Mouse (Mus musculus) heart, adult 2 months (tissue): ENCODE measurements around the gene Iqschfp. TPM values are rescaled to one million over a fixed set of nuclear protein-coding genes. Genes with fewer than 3 reads are reported as not detected.

Experiments used
- DNase-seq, 2 experiments: peaks; one replicate each; pipeline ENCODE4 v3.0.0; 2021
- H3K27ac ChIP-seq: fragments of 200-600 bp; 2 replicates; pipeline ENCODE4 v1.8.1; 2022
- H3K27me3 ChIP-seq: fragments of 200-500 bp; 2 replicates; pipeline ENCODE4 v1.6.1; 2012; ENCODE audit warnings: mild to moderate bottlenecking, low read length, inconsistent platforms, mixed read lengths; ENCODE audit not compliant: control insufficient read depth, insufficient read depth
- H3K36me3 ChIP-seq: fragments of 200-500 bp; 2 replicates; pipeline ENCODE4 v1.6.1; 2012; ENCODE audit warnings: low read length, inconsistent platforms; ENCODE audit not compliant: control insufficient read depth, insufficient read depth
- H3K4me1 ChIP-seq: fragments of 200-500 bp; 2 replicates; pipeline ENCODE4 v1.6.1; 2011; ENCODE audit warnings: low read length; ENCODE audit not compliant: control insufficient read depth, insufficient read depth
- H3K4me3 ChIP-seq: fragments of 200-600 bp; 2 replicates; pipeline ENCODE4 v1.8.1; 2022
- H3K79me2 ChIP-seq: fragments of 200-500 bp; replicated peaks from 2 replicates; pipeline ENCODE4 v1.6.1; 2012; ENCODE audit warnings: mild to moderate bottlenecking, inconsistent platforms, low read length, moderate library complexity, mixed read lengths; ENCODE audit not compliant: control insufficient read depth, insufficient read depth
- H3K9ac ChIP-seq: fragments of 200-500 bp; 2 replicates; pipeline ENCODE4 v1.6.1; 2012; ENCODE audit warnings: low read depth, mild to moderate bottlenecking, control low read depth, inconsistent platforms, low read length, mixed read lengths
- CTCF ChIP-seq: fragments of 200-600 bp; IDR thresholded peaks from 2 replicates; pipeline ENCODE4 v1.8.1; 2022; ENCODE audit warnings: antibody characterized with exemption, mild to moderate bottlenecking, moderate library complexity
- EP300 ChIP-seq: fragments of 200-500 bp; IDR thresholded peaks from 2 replicates; pipeline ENCODE4 v1.6.1; 2011; ENCODE audit warnings: low read depth, low read length, control low read depth; ENCODE audit not compliant: insufficient read depth
- POLR2A ChIP-seq: fragments of 200-500 bp; IDR thresholded peaks from 2 replicates; pipeline ENCODE4 v1.6.1; 2011; ENCODE audit warnings: mild to moderate bottlenecking, low read depth, low read length, control low read depth; ENCODE audit not compliant: insufficient read depth
- WGBS: fragments of 180-500 bp; shearing (Covaris S2); methylation state at CpG from one replicate; pipeline ENCODE4 v1.1.7; 2018; 5-methylcytosine and 5-hydroxymethylcytosine counted together
- intact Hi-C: fragments of 180-260 bp; cut with DNase I; formaldehyde crosslinking; loops from one replicate; pipeline ENCODE4 v1.15.1; 2025
- polyA plus RNA-seq: library from polyadenylated mRNA; depleted of rRNA; stranded (reverse); fragments of >200 nt; gene quantifications from 2 replicates; pipeline ENCODE4 v1.2.3, GENCODE M21; 2012
- total RNA-seq, 2 experiments: library from RNA; stranded (reverse); gene quantifications; 2 replicates each; pipeline ENCODE4 v1.2.3; 2021

Gene Iqschfp
- total and polyA plus RNA-seq, 3 experiments: not detected

GRCm38 (mm10) chr3:68466643-68467042 is 574.6 kb downstream of the Iqschfp start:
- H3K27ac ChIP-seq: no peak overlapping the region
- 0 out of 2 replicates have a peak, but pooled peaks cover 1% of the 10 kb centered on the region for H3K79me2 ChIP-seq
- no peaks in the 10 kb centered on the region for H3K27me3 ChIP-seq
- H3K4me1 ChIP-seq: peaks cover 1% of the 10 kb centered on the region
- H3K36me3 ChIP-seq: peaks cover 2% of the 10 kb centered on the region; the same call in 1 of the 2 replicates
- intact Hi-C loops: no loop called here
- TF ChIP-seq CTCF (no peak), POLR2A (no peak), EP300 (no peak)
- DNase-seq: no peak
- WGBS: 42% methylated on average over 5 of the region's 5 CpGs
- no peak overlapping the region for H3K9ac ChIP-seq
- no peak overlapping the region for H3K4me3 ChIP-seq

GRCm38 (mm10) chr3:68467941-68468687 is 576.1 kb downstream of the Iqschfp start:
- TF ChIP-seq CTCF: no peak
- no peak for TF ChIP-seq POLR2A
- TF ChIP-seq EP300: no peak
- intact Hi-C loops: loop anchor here (2.0 kb wide), 1 partner anchor 25 kb away; no protein-coding TSS in a partner anchor
- H3K4me3 ChIP-seq: peak overlapping the region; percentile 56
- H3K9ac ChIP-seq: peak overlapping the region; percentile 5
- 0 out of 2 replicates have a peak, but pooled peaks cover 1% of the 10 kb centered on the region for H3K79me2 ChIP-seq
- WGBS: 3% methylated on average over 10 of the region's 10 CpGs
- H3K27ac ChIP-seq: peak overlapping the region; percentile 54
- peaks cover 1% of the 10 kb centered on the region for H3K4me1 ChIP-seq
- H3K27me3 ChIP-seq: no peaks in the 10 kb centered on the region
- peak; percentile 47 to 49 for DNase-seq
- H3K36me3 ChIP-seq: peaks cover 2% of the 10 kb centered on the region; the same call in 1 of the 2 replicates

- H3K36me3 ChIP-seq: peaks cover 2% of the 10 kb centered on the region; the same call in 1 of the 2 replicates
- H3K4me1 ChIP-seq: peaks cover 1% of the 10 kb centered on the region
- H3K9ac ChIP-seq: no peak overlapping the region
- DNase-seq: no peak
- no peak for TF ChIP-seq POLR2A
- 0 out of 2 replicates have a peak, but pooled peaks have one; percentile 24 for TF ChIP-seq EP300
- TF ChIP-seq CTCF: peak; percentile 65
- H3K27ac ChIP-seq: no peak overlapping the region
- H3K79me2 ChIP-seq: 0 out of 2 replicates have a peak, but pooled peaks cover 1% of the 10 kb centered on the region
- 80% methylated on average over 1 of the region's 1 CpGs for WGBS
- H3K4me3 ChIP-seq: no peak overlapping the region
- H3K27me3 ChIP-seq: no peaks in the 10 kb centered on the region
- intact Hi-C loops: loop anchor here (1.0 to 2.0 kb wide), 2 partner anchors 23 to 74 kb away; no protein-coding TSS in a partner anchor
These were observed 577.6 kb downstream of the Iqschfp start for GRCm38 (mm10) chr3:68469643-68470042.

GRCm38 (mm10) chr3:68470061-68470460 is 578.0 kb downstream of the Iqschfp start:
- Histone ChIP-seq H3K79me2 (0 out of 2 replicates have a peak, but pooled peaks cover 1% of the 10 kb centered on the region), H3K27me3 (no peaks in the 10 kb centered on the region), H3K9ac (no peak overlapping the region), H3K27ac (no peak overlapping the region), H3K4me3 (no peak overlapping the region), H3K36me3 (peaks cover 2% of the 10 kb centered on the region; the same call in 1 of the 2 replicates), H3K4me1 (peaks cover 1% of the 10 kb centered on the region)
- 23% methylated on average over 3 of the region's 3 CpGs for WGBS
- TF ChIP-seq CTCF (no peak), POLR2A (no peak), EP300 (no peak)
- no peak for DNase-seq
- intact Hi-C loops: no loop called here

GRCm38 (mm10) chr3:68470622-68471021 is 578.6 kb downstream of the Iqschfp start:
- no peak for TF ChIP-seq CTCF
- no peak for TF ChIP-seq POLR2A
- no peak for TF ChIP-seq EP300
- 76% methylated on average over 5 of the region's 5 CpGs for WGBS
- intact Hi-C loops: no loop called here
- Histone ChIP-seq H3K4me1 (peaks cover 1% of the 10 kb centered on the region), H3K27ac (no peak overlapping the region), H3K36me3 (peaks cover 2% of the 10 kb centered on the region; the same call in 1 of the 2 replicates), H3K4me3 (no peak overlapping the region), H3K9ac (no peak overlapping the region), H3K27me3 (no peaks in the 10 kb centered on the region), H3K79me2 (0 out of 2 replicates have a peak, but pooled peaks cover 1% of the 10 kb centered on the region)
- DNase-seq: no peak

- H3K9ac ChIP-seq: no peak overlapping the region
- TF ChIP-seq POLR2A (no peak), EP300 (no peak), CTCF (no peak)
These were observed 584.3 kb downstream of the Iqschfp start for GRCm38 (mm10) chr3:68476336-68476735.

More at GRCm38 (mm10) chr3:68476336-68476735, 584.3 kb downstream of the Iqschfp start:
- Histone ChIP-seq H3K36me3 (no peaks in the 10 kb centered on the region), H3K4me3 (no peak overlapping the region), H3K27me3 (no peaks in the 10 kb centered on the region), H3K79me2 (no peaks in the 10 kb centered on the region), H3K27ac (no peak overlapping the region), H3K4me1 (no peaks in the 10 kb centered on the region)
- DNase-seq: no peak
- 69% methylated on average over 7 of the region's 7 CpGs for WGBS
- intact Hi-C loops: no loop called here
